Mouse (Mus musculus): ENCODE data around the gene Znrf1. TPM values are rescaled to one million over a fixed set of nuclear protein-coding genes. Genes with fewer than 3 reads are reported as not detected.

The Znrf1 gene
- total and polyA plus RNA-seq, 3 experiments, result 9.3 to 21.2 (median 9.5) TPM

- Histone ChIP-seq H3K4me1 (ENCODE audit: control insufficient read depth in 1 of 2, insufficient read depth in 2 of 2) (peaks cover 5 to 63% of the 10 kb centered on the region in 2 experiments; a peak in 3 of 4 replicates), H3K27ac (ENCODE audit: insufficient read depth, low read depth) (no peak overlapping the region), H3K4me2 (ENCODE audit: insufficient read depth, low read depth, poor library complexity, severe bottlenecking) (peak overlapping the region; percentile 90), H3K36me3 (replicated peaks in 1 of 2; ENCODE audit: control insufficient read depth in 1 of 2, insufficient read depth in 1 of 2, low read length in 1 of 2) (peaks cover 0 to 2% of the 10 kb centered on the region in 2 experiments), H3K4me3 (replicated peaks in 1 of 3; ENCODE audit: low read depth in 2 of 3, low read length in 2 of 3, poor library complexity in 1 of 3) (peak overlapping the region in 1 of 3 experiments; percentile 35), H3K9me3 (replicated peaks; ENCODE audit: low read length) (no peaks in the 10 kb centered on the region), H3K79me2 (replicated peaks; ENCODE audit: control insufficient read depth, extremely low read depth, insufficient read depth, poor library complexity, severe bottlenecking) (no peaks in the 10 kb centered on the region), H3K27me3 (replicated peaks) (no peaks in the 10 kb centered on the region), H3K9ac (ENCODE audit: insufficient read depth, low read depth) (peak overlapping the region; percentile 37)
- no peak for DNase-seq (ENCODE audit: extremely low read depth)
- in situ Hi-C loops (cut with MboI; ENCODE audit: low pct_ligation_motif_present, low pct_unique_long_range_greater_than_20kb, low sequenced_read_pairs), result no loop called here
- dilution Hi-C loops (cut with MboI; ENCODE audit: extremely low pct_ligation_motif_present, extremely low pct_unique_long_range_greater_than_20kb, low sequenced_read_pairs), result no loop called here
- TF ChIP-seq MEF2A (IDR thresholded peaks at IDR 0.05; ENCODE audit: borderline replicate concordance, low read depth, low read length) (no peak), JUND (conservative IDR thresholded peaks at IDR 0.05; ENCODE audit: low read depth, low read length) (no peak), EP300 (IDR thresholded peaks at IDR 0.05; ENCODE audit: low read length) (no peak), ELF1 (IDR thresholded peaks at IDR 0.05; ENCODE audit: low read depth, low read length) (no peak), POLR2A (IDR thresholded peaks at IDR 0.05; ENCODE audit: low read depth, low read length) (no peak), TCF12 (IDR thresholded peaks at IDR 0.05; ENCODE audit: low read depth, low read length) (no peak), MAZ (IDR thresholded peaks at IDR 0.05; ENCODE audit: low read depth, low read length) (no peak), RAD21 (IDR thresholded peaks at IDR 0.05; ENCODE audit: low read depth, low read length) (no peak), GABPA (IDR thresholded peaks at IDR 0.05; ENCODE audit: insufficient replicate concordance, low read depth, low read length) (no peak), IRF4 (IDR thresholded peaks at IDR 0.05; ENCODE audit: low read depth, low read length) (no peak), HCFC1 (IDR thresholded peaks at IDR 0.05; ENCODE audit: low read depth, low read length) (no peak), CHD2 (IDR thresholded peaks at IDR 0.05; ENCODE audit: low read length) (no peak), E2F4 (IDR thresholded peaks at IDR 0.05; ENCODE audit: insufficient replicate concordance, low read depth, low read length) (no peak), SMC3 (IDR thresholded peaks at IDR 0.05; ENCODE audit: low read depth, low read length) (no peak)
Measured at GRCm38 (mm10) chr8:111569926-111570325, 34.0 kb downstream of the Znrf1 start.

- TF ChIP-seq JUND (conservative IDR thresholded peaks at IDR 0.05; ENCODE audit: low read depth, low read length), result no peak; the same call in 1 of the 2 replicates
- TF ChIP-seq TCF12 (IDR thresholded peaks at IDR 0.05; ENCODE audit: low read depth, low read length), result 0 out of 2 replicates have a peak, but pooled peaks have one; percentile 20
- no peak for TF ChIP-seq ZMIZ1 (IDR thresholded peaks at IDR 0.05; ENCODE audit: low read depth, low read length)
- peak; percentile 38; the same call in 1 of the 2 replicates for TF ChIP-seq BHLHE40 (IDR thresholded peaks at IDR 0.05; ENCODE audit: low read depth, low read length)
- no peak for TF ChIP-seq RCOR1 (conservative IDR thresholded peaks at IDR 0.05; ENCODE audit: low read depth, low read length)
- TF ChIP-seq MEF2A (IDR thresholded peaks at IDR 0.05; ENCODE audit: borderline replicate concordance, low read depth, low read length), result peak; percentile 76; the same call in 1 of the 2 replicates
- peak; percentile 83 for TF ChIP-seq EP300 (IDR thresholded peaks at IDR 0.05; ENCODE audit: low read length)
- TF ChIP-seq SIN3A (IDR thresholded peaks at IDR 0.05; ENCODE audit: low read length), result no peak
- no peak for TF ChIP-seq NRF1 (IDR thresholded peaks at IDR 0.05; ENCODE audit: low read depth, low read length)
- no peak for TF ChIP-seq TBP (conservative IDR thresholded peaks at IDR 0.05; ENCODE audit: low read depth, low read length)
- peak; percentile 76 for TF ChIP-seq IRF4 (IDR thresholded peaks at IDR 0.05; ENCODE audit: low read depth, low read length)
- peak; percentile 89 for TF ChIP-seq CHD2 (IDR thresholded peaks at IDR 0.05; ENCODE audit: low read length)
- DNase-seq (ENCODE audit: extremely low read depth), result peak; percentile 81
- Histone ChIP-seq H3K79me2 (replicated peaks; ENCODE audit: control insufficient read depth, extremely low read depth, insufficient read depth, poor library complexity, severe bottlenecking) (no peaks in the 10 kb centered on the region), H3K4me3 (replicated peaks in 1 of 3; ENCODE audit: low read depth in 2 of 3, low read length in 2 of 3, poor library complexity in 1 of 3) (peak overlapping the region in 1 of 3 experiments; percentile 35), H3K36me3 (replicated peaks in 1 of 2; ENCODE audit: control insufficient read depth in 1 of 2, insufficient read depth in 1 of 2, low read length in 1 of 2) (peaks cover 0 to 2% of the 10 kb centered on the region in 2 experiments), H3K9me3 (replicated peaks; ENCODE audit: low read length) (no peaks in the 10 kb centered on the region), H3K27me3 (replicated peaks) (no peaks in the 10 kb centered on the region), H3K4me2 (ENCODE audit: insufficient read depth, low read depth, poor library complexity, severe bottlenecking) (peak overlapping the region; percentile 90), H3K9ac (ENCODE audit: insufficient read depth, low read depth) (peak overlapping the region; percentile 37), H3K27ac (ENCODE audit: insufficient read depth, low read depth) (no peak overlapping the region), H3K4me1 (ENCODE audit: control insufficient read depth in 1 of 2, insufficient read depth in 2 of 2) (peaks cover 5 to 63% of the 10 kb centered on the region in 2 experiments; a peak in 3 of 4 replicates)
- in situ Hi-C loops (cut with MboI; ENCODE audit: low pct_ligation_motif_present, low pct_unique_long_range_greater_than_20kb, low sequenced_read_pairs) (no loop called here), dilution Hi-C loops (cut with MboI; ENCODE audit: extremely low pct_ligation_motif_present, extremely low pct_unique_long_range_greater_than_20kb, low sequenced_read_pairs) (no loop called here)
Measured at GRCm38 (mm10) chr8:111570432-111570831, 34.5 kb downstream of the Znrf1 start.
